Mouse (Mus musculus) embryonic fibroblast, embryonic 13.5 days (primary cell): ENCODE data around the gene Gm17509.

Source experiments
- CTCF ChIP-seq: IDR thresholded peaks from 2 replicates; pipeline ENCODE4 v1.5.1; 2011; ENCODE audit warnings: mild to moderate bottlenecking, control low read depth, low read length, moderate library complexity, borderline replicate concordance; ENCODE audit not compliant: insufficient read depth
- POLR2A ChIP-seq: IDR thresholded peaks from 2 replicates; pipeline ENCODE4 v1.6.1; 2011; ENCODE audit warnings: low read depth, mild to moderate bottlenecking, control low read depth, low read length, moderate library complexity

DNA sequence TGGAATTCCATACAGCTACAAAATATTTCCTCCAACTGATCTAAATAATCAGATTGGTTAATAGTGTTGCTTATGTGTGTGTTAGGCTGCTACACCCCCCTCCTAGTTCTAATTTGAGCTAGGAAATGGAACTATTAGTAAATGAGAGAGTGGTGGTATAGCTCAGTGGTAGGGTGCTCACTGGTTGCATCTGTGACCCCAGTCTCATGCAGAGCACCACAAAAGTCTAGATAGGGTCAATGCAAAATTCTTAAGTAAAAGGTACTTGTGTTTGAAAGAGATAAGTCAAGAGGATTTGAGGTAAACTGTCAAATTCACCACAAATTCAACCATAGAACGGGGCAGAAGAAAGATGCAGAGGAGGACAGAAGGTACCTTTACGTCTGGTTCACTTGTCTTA lies 23.2 kb downstream of the Gm17509 start:
- no peak for TF ChIP-seq POLR2A
- TF ChIP-seq CTCF = no peak
